Mouse (Mus musculus) lung, adult 2 months (tissue): Measurements from ENCODE around the gene Hypk.

Experiments used
- CTCF ChIP-seq: fragments of 200-500 bp; IDR thresholded peaks from 2 replicates; pipeline ENCODE4 v1.5.1; 2011; ENCODE audit warnings: mild to moderate bottlenecking, low read length, control low read depth; ENCODE audit not compliant: insufficient read depth
- POLR2A ChIP-seq: fragments of 200-500 bp; IDR thresholded peaks from 2 replicates; pipeline ENCODE4 v1.6.1; 2011; ENCODE audit warnings: low read depth, mild to moderate bottlenecking, control low read depth, low read length, borderline replicate concordance; ENCODE audit errors: extremely low read depth

GRCm38 (mm10) chr2:121418476-121418875 is 34.6 kb upstream of the Hypk start:
- TF ChIP-seq POLR2A (no peak), CTCF (no peak)
